28 mouse cellular contexts compared by ENCODE assay signal in genomic region chr1:55041691-55042090, GRCm38 (mm10). TPM values are rescaled to one million over a fixed set of nuclear protein-coding genes. Genes with fewer than 3 reads are reported as not detected.
DNase-seq lines count a peak whose midpoint lies in the region; ATAC-seq and TF ChIP-seq lines count a peak whose summit lies in the region.
"Had no signal": no experiment of that assay in that cellular context is flagged by ENCODE, and none has a peak within 500 bp of the region (broad histone marks: within the 10 kb centered on the region; RNA-seq: fewer than 3 reads in every experiment).

No protein-coding gene starts in this region.

- WGBS in liver, embryonic 11.5 days: 86% methylated on average over 4 of the region's 4 CpGs
- 78% methylated on average over 4 of the region's 4 CpGs for WGBS in liver, embryonic 13.5 days (ENCODE audit: insufficient replicate concordance)
- 68% methylated on average over 4 of the region's 4 CpGs for WGBS in liver, embryonic 16.5 days (ENCODE audit: insufficient replicate concordance)
- 92% methylated on average over 4 of the region's 4 CpGs for WGBS in kidney, adult 2 months

- H3K27ac ChIP-seq in liver, embryonic 11.5 days (ENCODE audit: low read depth, low read length): no peak overlapping the region
- no peak overlapping the region for H3K27ac ChIP-seq in liver, embryonic 13.5 days
- H3K27ac ChIP-seq in liver, embryonic 16.5 days (ENCODE audit: low read length): no peak overlapping the region
- no peak overlapping the region for H3K27ac ChIP-seq in kidney, adult 2 months (ENCODE audit: insufficient read depth, low read depth, low read length)
- H3K27ac ChIP-seq: forebrain, embryonic 12.5 days; forebrain, embryonic 15.5 days; heart, embryonic 15.5 days; hindbrain, embryonic 14.5 days; hindbrain, postnatal 0 days had no signal

- H3K4me3 ChIP-seq in liver, embryonic 11.5 days (ENCODE audit: low read depth, low read length): no peak overlapping the region
- no peak overlapping the region for H3K4me3 ChIP-seq in liver, embryonic 13.5 days (replicated peaks)
- H3K4me3 ChIP-seq in liver, embryonic 16.5 days (ENCODE audit: low read depth, low read length): no peak overlapping the region
- no peak overlapping the region for H3K4me3 ChIP-seq in kidney, adult 2 months (ENCODE audit: insufficient read depth, low read depth, low read length)
- H3K4me3 ChIP-seq: forebrain, embryonic 12.5 days; forebrain, embryonic 15.5 days; heart, embryonic 15.5 days had no signal

- no peak overlapping the region for H3K9ac ChIP-seq in liver, embryonic 11.5 days (ENCODE audit: low read depth, low read length)
- H3K9ac ChIP-seq in liver, embryonic 13.5 days: no peak overlapping the region
- H3K9ac ChIP-seq in liver, embryonic 16.5 days (ENCODE audit: low read depth, low read length): no peak overlapping the region
- H3K9ac ChIP-seq: forebrain, embryonic 12.5 days; forebrain, embryonic 15.5 days; heart, embryonic 15.5 days; hindbrain, embryonic 14.5 days had no signal

- no peaks in the 10 kb centered on the region for H3K4me1 ChIP-seq in liver, embryonic 11.5 days (replicated peaks; ENCODE audit: control insufficient read depth, insufficient read depth, low read length)
- H3K4me1 ChIP-seq in liver, embryonic 13.5 days (replicated peaks): no peaks in the 10 kb centered on the region
- no peaks in the 10 kb centered on the region for H3K4me1 ChIP-seq in liver, embryonic 16.5 days (ENCODE audit: control insufficient read depth, low read depth, low read length)
- H3K4me1 ChIP-seq in kidney, adult 2 months (ENCODE audit: control insufficient read depth, insufficient read depth, low read length): no peaks in the 10 kb centered on the region
- H3K4me1 ChIP-seq: forebrain, embryonic 12.5 days; forebrain, embryonic 15.5 days; heart, embryonic 15.5 days had no signal

- H3K4me2 ChIP-seq in liver, embryonic 11.5 days: no peak overlapping the region
- no peak overlapping the region for H3K4me2 ChIP-seq in liver, embryonic 13.5 days
- no peak overlapping the region for H3K4me2 ChIP-seq in liver, embryonic 16.5 days (ENCODE audit: low read depth, low read length)
- H3K4me2 ChIP-seq: forebrain, embryonic 12.5 days; forebrain, embryonic 15.5 days; heart, embryonic 11.5 days; heart, embryonic 15.5 days; hindbrain, embryonic 14.5 days had no signal

- no peaks in the 10 kb centered on the region; the same call in 1 of the 2 replicates for H3K9me3 ChIP-seq in liver, embryonic 11.5 days (ENCODE audit: control insufficient read depth, low read length)
- 0 out of 2 replicates have a peak, but pooled peaks cover 8% of the 10 kb centered on the region for H3K9me3 ChIP-seq in liver, embryonic 13.5 days (replicated peaks)
- peaks cover 3% of the 10 kb centered on the region; the same call in 1 of the 2 replicates for H3K9me3 ChIP-seq in liver, embryonic 16.5 days (replicated peaks; ENCODE audit: control insufficient read depth, low read length)
- H3K9me3 ChIP-seq: heart, embryonic 15.5 days had no signal

- H3K27me3 ChIP-seq in liver, embryonic 11.5 days (replicated peaks; ENCODE audit: control insufficient read depth, insufficient read depth, low read length): no peaks in the 10 kb centered on the region
- H3K27me3 ChIP-seq in liver, embryonic 13.5 days: no peaks in the 10 kb centered on the region
- H3K27me3 ChIP-seq in liver, embryonic 16.5 days (ENCODE audit: control insufficient read depth, insufficient read depth, low read depth, low read length): no peaks in the 10 kb centered on the region
- H3K27me3 ChIP-seq in kidney, adult 2 months (replicated peaks; ENCODE audit: control insufficient read depth, insufficient read depth, low read length): no peaks in the 10 kb centered on the region
- H3K27me3 ChIP-seq: CH12.LX; forebrain, embryonic 12.5 days; forebrain, embryonic 15.5 days; heart, embryonic 15.5 days had no signal

- no peaks in the 10 kb centered on the region for H3K36me3 ChIP-seq in liver, embryonic 11.5 days (ENCODE audit: control insufficient read depth, insufficient read depth, low read length)
- no peaks in the 10 kb centered on the region for H3K36me3 ChIP-seq in liver, embryonic 13.5 days
- H3K36me3 ChIP-seq in liver, embryonic 16.5 days (ENCODE audit: control insufficient read depth, insufficient read depth): no peaks in the 10 kb centered on the region
- H3K36me3 ChIP-seq in kidney, adult 2 months (ENCODE audit: control insufficient read depth, insufficient read depth, low read length): no peaks in the 10 kb centered on the region
- H3K36me3 ChIP-seq: forebrain, embryonic 12.5 days; forebrain, embryonic 15.5 days; G1E; heart, embryonic 15.5 days had no signal

- TF ChIP-seq POLR2A in kidney, adult 2 months (IDR thresholded peaks at IDR 0.05; ENCODE audit: low read depth, low read length): no peak

- DNase-seq in liver: peak; percentile 42
- no peak for DNase-seq in liver, embryonic 11.5 days (ENCODE audit: low spot score)
- no peak for DNase-seq in liver, embryonic 13.5 days
- DNase-seq in kidney, adult 2 months: no peak
- no peak for DNase-seq in right cerebral cortex, postnatal 10 days (ENCODE audit: low spot score in 2 of 2)
- no peak for DNase-seq in embryo, embryonic 9.5 days (ENCODE audit: extremely low spot score)
- DNase-seq: adrenal gland, adult 2 months; adrenal gland, postnatal 14 days; cerebellum, adult 11 months; cerebellum, adult 2 months; cerebellum, adult 9-11 months; cerebellum, postnatal 25 days; embryo, embryonic 11 days; gastrocnemius, postnatal 10 days; gastrocnemius, postnatal 36 days; heart, postnatal 10 days; heart, postnatal 4 days had no signal

- ATAC-seq in liver, embryonic 11.5 days (replicated peaks; ENCODE audit: low FRiP score): no peak
- ATAC-seq in liver, embryonic 13.5 days (ENCODE audit: low read depth): peak; percentile 68
- ATAC-seq in liver, embryonic 16.5 days (ENCODE audit: low read depth): peak; percentile 67
- ATAC-seq: forebrain, embryonic 15.5 days; hindbrain, postnatal 0 days; inflammation-experienced regulatory T-cells, adult 6 months; Patski had no signal

- TF ChIP-seq CTCF in kidney, adult 2 months (conservative IDR thresholded peaks at IDR 0.05; ENCODE audit: insufficient read depth, insufficient read length, low read depth, low read length): no peak

RNA-seq across cellular contexts. Expression of gene Coq10b, which starts 10.9 kb away (rescaled TPM):
- 21.1 and 22.2 TPM in 2 replicates for polyA plus RNA-seq in liver, embryonic 11.5 days (2014; fragmentation: Nextera tagmentation; extraction: Ambion mirVana)
- polyA plus RNA-seq in liver, embryonic 13.5 days (2015; fragmentation: Nextera tagmentation; extraction: Ambion mirVana): 17.6 and 20.6 TPM in 2 replicates
- 12.0 and 12.7 TPM in 2 replicates for polyA plus RNA-seq in liver, embryonic 16.5 days (2015; fragmentation: Nextera tagmentation; extraction: Ambion mirVana)
- polyA plus RNA-seq in kidney, adult 2 months (2012; rRNA removed): 16.2 and 20.7 TPM in 2 replicates

RNA-seq across cellular contexts. Expression of gene Sf3b1, which starts 14.4 kb away (rescaled TPM):
- polyA plus RNA-seq in liver, embryonic 11.5 days (2014; fragmentation: Nextera tagmentation; extraction: Ambion mirVana): 223 and 255 TPM in 2 replicates
- polyA plus RNA-seq in liver, embryonic 13.5 days (2015; fragmentation: Nextera tagmentation; extraction: Ambion mirVana): 171 and 213 TPM in 2 replicates
- 118 and 121 TPM in 2 replicates for polyA plus RNA-seq in liver, embryonic 16.5 days (2015; fragmentation: Nextera tagmentation; extraction: Ambion mirVana)
- polyA plus RNA-seq in kidney, adult 2 months (2012; rRNA removed): 24.3 and 33.6 TPM in 2 replicates

RNA-seq across cellular contexts. Expression of gene Hspe1, which starts 46.2 kb away (rescaled TPM):
- polyA plus RNA-seq in liver, embryonic 11.5 days (2014; fragmentation: Nextera tagmentation; extraction: Ambion mirVana): 894 and 968 TPM in 2 replicates
- 600 and 712 TPM in 2 replicates for polyA plus RNA-seq in liver, embryonic 13.5 days (2015; fragmentation: Nextera tagmentation; extraction: Ambion mirVana)
- polyA plus RNA-seq in liver, embryonic 16.5 days (2015; fragmentation: Nextera tagmentation; extraction: Ambion mirVana): 269 and 326 TPM in 2 replicates
- polyA plus RNA-seq in kidney, adult 2 months (2012; rRNA removed): 46.2 and 90.1 TPM in 2 replicates

RNA-seq across cellular contexts. Expression of gene Hspd1, which starts 46.4 kb away (rescaled TPM):
- 809 and 855 TPM in 2 replicates for polyA plus RNA-seq in liver, embryonic 11.5 days (2014; fragmentation: Nextera tagmentation; extraction: Ambion mirVana)
- 478 and 596 TPM in 2 replicates for polyA plus RNA-seq in liver, embryonic 13.5 days (2015; fragmentation: Nextera tagmentation; extraction: Ambion mirVana)
- polyA plus RNA-seq in liver, embryonic 16.5 days (2015; fragmentation: Nextera tagmentation; extraction: Ambion mirVana): 236 and 253 TPM in 2 replicates
- 66.8 and 99.8 TPM in 2 replicates for polyA plus RNA-seq in kidney, adult 2 months (2012; rRNA removed)
